Mouse (Mus musculus) right cerebral cortex, adult 2 months (tissue): ENCODE measurements at regions not wholly inside any gene's neighbourhood (a gene's known extent, or its start where the extent isn't known, plus 50 kb on each side); places are given as distances from the start of the nearest gene placed in this dataset.

ENCODE experiments used
- DNase-seq, 2 experiments: peaks; one replicate each; pipeline ENCODE4 v3.0.0; 2021 to 2022; ENCODE audit warnings: low spot score in 2 of 2

- peak; percentile 7 to 27 for DNase-seq
Measured at GRCm38 (mm10) chr12:12578278-12578677, 316.3 kb downstream of the Fam49a start.

DNA sequence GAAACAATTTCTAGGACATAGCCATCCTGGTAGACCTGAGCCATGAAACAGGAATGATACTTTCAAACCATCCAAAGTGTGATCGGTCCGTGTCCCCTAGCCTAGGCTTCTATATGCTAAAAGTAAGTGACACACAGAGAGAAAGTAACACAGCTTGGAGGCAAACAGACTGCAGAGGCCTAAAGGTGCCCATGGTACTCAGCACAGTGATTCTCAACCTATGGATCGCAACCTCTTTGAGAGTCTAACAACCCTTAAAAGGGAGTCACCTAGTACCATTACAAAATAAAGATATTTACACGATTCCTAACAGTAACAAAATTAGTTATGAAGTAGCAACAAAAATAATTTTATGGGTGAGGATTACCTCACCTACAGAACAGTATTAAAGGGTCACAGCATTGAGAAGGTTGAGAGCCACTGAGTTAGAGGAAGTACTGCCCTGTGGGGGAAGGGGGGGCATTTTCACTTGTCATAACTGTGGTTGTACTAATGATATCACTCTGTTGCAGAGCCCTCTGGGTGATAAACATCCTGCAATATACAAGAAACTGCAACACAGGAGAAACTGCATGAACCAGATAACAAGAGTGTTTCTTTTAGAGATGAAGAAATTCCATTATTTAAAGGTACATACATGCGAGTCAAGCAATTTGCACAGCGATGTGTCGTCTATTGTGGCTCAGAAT, 308.8 kb downstream of the Fam49a start:
- no peak for DNase-seq

DNA sequence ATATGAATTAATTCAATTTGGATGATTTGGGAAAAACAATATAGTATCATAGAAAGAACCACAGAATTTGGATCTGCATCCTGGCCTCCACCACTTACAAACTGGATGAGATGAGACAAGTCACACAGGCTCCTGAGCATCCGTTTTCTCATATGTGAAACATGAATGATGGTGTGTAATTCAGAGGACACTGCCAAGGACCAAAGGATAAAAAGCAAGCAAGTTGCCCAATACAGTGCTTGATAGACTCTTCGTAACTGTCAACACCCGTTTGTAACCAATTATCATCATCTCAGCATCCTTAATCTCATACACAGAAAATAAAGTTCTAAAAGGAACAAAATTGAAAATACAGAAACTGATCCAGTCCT, 305.8 kb downstream of the Fam49a start:
- no peak for DNase-seq

DNA sequence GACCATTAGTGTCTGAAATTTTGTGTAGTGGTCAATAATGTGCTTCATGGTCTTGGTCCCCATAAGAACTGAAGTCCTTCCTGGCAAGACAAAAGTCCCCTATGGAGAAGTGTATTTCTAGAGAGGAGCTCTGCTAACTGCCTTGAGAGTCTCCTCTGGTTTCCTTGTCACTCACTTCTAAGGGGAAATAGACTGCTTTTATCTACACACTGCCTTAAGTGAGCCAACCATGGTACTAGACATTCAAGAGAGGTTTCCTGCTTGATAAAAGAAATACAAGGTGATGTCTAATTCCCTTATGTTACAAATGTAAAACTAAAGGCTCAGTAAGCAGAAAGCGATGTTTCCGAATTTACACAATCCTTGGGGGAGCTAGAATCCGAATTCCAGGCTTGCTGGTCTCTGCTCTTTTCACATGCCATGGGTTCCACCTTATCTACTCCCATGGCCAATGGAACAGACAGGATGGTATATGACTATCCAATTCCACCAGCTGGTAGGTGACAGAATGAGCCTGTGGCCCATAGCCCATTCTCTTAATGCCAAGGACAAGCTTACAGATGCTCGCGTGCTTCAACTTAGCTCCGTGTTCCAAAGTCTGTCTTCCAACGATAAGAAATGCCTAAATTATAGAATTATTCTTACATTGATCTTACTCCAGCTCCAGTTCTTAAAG, 305.3 kb downstream of the Fam49a start:
- DNase-seq, result no peak

- no peak for DNase-seq
Measured at GRCm38 (mm10) chr12:12562267-12562666, 300.3 kb downstream of the Fam49a start.

- no peak for DNase-seq
Measured at GRCm38 (mm10) chr12:12551818-12552217, 289.9 kb downstream of the Fam49a start.

- DNase-seq, result no peak
Measured at GRCm38 (mm10) chr12:12549649-12550048, 287.7 kb downstream of the Fam49a start.

- no peak for DNase-seq
Measured at GRCm38 (mm10) chr12:12548688-12549087, 286.7 kb downstream of the Fam49a start.

DNA sequence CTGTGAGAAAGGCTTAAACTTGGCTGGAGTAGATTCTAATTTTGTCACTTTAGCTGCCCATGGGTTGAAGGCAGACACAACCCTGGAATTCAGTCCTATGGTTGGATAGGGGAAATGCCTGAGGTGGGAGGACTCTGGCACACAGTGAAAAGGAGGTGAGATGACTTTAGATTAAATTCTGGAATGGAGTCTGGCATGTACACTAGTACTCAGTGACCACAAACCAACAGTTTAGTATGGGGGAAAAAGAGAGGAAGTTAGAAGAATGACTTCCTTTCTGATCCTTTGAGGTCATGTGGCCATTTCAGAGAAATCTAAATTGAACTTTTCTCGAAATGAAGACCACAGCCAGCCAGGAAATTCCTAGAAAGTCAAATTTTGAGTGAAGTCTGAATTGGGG, 285.5 kb downstream of the Fam49a start:
- no peak for DNase-seq

- no peak for DNase-seq
Measured at GRCm38 (mm10) chr12:12546372-12547031, 284.6 kb downstream of the Fam49a start.

DNA sequence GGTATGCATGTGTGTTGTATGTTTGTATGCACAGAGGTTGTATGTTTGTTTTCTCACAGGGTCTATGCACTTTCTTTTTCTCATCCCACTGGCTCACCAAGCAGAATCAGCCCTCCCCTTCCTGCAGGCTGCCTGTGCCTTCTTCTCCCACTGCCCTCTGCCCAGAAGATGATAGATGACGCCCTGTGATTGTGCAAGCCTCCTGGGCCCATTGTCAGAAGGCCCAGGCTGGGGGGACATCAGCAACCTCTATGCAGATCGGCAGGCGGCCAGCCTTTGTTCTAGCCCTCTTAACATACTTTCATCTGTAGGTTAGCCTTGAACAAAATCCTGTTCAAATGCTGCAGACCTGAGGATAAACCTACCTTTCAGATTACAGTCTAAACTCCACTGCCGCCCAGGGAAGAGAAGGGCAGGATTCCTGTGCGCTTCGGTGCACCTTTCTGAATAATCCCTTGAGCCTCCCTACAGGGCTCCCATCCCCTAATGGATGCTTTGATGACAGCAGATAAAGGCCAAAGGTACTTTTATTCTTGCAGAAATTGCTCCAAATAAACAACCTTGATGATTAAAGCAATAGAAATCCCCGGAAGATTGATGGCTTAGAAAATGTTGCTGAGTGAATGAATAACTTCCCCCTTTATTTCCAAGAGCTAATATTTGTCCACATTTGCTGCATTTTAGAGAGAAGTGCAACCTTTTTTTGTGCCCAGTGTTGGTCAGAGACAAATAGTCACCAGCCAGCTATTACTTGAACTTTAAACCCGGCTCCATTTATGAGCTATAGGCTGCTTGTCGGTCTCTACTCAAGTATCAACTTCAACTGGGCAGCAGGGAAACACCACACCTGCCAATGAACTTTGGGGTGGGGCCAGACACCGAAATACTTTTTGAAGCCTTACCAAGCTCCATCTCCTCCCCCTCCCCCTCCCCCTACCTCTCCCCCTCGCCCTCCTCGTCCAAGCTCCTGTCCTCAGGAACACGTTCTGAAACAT, 279.4 kb downstream of the Fam49a start:
- DNase-seq, result no peak

DNA sequence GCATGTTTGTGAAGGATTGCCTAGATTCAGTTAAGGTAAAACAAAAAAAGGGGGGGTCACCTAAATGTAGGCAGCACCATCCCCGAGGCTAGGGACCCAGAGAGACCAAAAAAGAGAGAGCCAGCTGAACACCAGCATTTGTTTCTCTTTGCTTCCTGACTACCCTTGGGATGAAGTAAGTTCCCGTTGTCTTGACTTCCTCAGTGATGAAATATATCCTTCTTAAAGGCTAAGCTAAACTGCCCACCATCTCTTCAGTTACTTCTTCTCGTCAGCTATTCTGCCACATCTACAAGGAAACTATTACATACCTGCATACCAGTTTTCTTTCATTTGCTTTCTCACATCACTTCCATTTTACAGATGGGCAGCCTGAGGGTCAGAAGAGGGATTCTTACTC, 277.4 kb downstream of the Fam49a start:
- no peak for DNase-seq

GRCm38 (mm10) chr12:12534779-12535178, 272.8 kb downstream of the Fam49a start:
- DNase-seq, result no peak

- no peak for DNase-seq
Measured at GRCm38 (mm10) chr12:12530796-12531195, 268.9 kb downstream of the Fam49a start.

DNA sequence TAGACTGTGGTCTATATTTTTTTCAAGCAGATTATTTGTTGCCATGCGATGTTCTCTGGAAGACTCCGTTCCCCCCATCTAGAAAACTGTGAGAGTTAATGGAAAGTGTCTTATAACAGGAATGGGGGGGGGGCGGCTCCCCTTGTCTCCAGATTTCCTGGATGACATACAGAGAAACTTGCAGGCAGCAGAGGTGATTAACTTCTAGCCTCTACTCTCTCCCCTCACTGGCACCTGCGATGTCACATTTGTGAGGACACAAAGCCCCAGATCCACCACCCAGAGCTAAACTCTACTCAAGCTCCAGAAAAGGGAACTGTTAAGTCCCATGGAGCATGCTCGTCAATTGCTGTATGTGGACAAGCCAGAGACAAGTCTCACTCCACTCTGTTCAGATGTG, 267.6 kb downstream of the Fam49a start:
- no peak for DNase-seq

DNA sequence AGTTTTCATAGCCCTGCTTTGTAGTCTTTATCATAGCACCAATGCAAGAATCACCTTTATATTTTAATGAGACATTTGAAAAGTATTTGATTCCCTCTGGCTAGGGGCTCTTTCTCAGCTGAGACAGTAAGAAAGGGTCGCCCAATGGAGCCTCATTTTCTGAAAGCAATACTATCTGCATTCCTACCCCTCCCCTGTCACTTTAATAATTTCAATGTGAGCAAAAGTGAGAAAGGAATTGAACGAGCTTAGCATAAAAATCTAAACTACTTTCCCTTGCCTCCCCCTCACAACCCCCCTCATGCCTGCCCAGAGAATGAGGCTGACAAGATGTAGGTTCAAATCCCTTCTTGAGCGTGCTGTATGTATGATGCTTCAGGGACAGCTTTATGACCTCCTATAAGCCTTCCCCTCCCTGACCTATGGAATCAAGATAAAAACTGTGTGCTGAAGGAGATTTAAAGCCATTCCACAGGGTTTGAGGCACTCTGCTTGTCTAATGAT, 266.6 kb downstream of the Fam49a start:
- no peak for DNase-seq

- no peak for DNase-seq
Measured at GRCm38 (mm10) chr12:12527766-12528477, 266.0 kb downstream of the Fam49a start.

DNA sequence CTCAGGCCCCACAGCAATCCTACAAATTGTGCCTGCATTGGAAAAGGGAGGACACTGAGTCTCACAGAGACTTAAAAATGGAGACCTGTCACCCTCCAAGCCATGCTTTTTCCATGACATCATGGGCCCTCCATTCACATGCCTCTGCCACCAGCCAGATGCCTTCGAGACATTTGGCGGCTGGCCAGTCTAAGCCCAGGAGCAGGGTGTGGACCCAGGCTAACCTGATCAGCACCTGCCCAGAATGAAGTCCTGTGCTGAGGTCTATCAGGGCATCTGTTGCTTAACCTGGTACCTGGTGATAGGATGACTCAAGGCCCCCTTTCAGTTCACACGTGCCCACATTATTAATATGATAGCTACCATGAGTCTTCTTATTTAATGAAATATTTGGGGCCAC, 265.4 kb downstream of the Fam49a start:
- DNase-seq, result no peak

GRCm38 (mm10) chr12:12520311-12520852, 258.4 kb downstream of the Fam49a start:
- no peak for DNase-seq

- DNase-seq, result no peak
Measured at GRCm38 (mm10) chr12:12518490-12519070, 256.6 kb downstream of the Fam49a start.
